Mouse (Mus musculus) CH12.LX (cell line): ENCODE measurements around the gene Zic5. TPM values are rescaled to one million over a fixed set of nuclear protein-coding genes. Genes with fewer than 3 reads are reported as not detected.

Experiments used
- DNase-seq: peaks from one replicate; pipeline ENCODE4 v3.0.0-alpha.2; 2013; ENCODE audit errors: extremely low read depth
- H3K27ac ChIP-seq: 2 replicates; pipeline ENCODE4 v1.5.1; 2012; ENCODE audit warnings: low read depth, mild to moderate bottlenecking, control low read depth, moderate library complexity; ENCODE audit not compliant: insufficient read depth
- H3K27me3 ChIP-seq: replicated peaks from 2 replicates; pipeline ENCODE3; 2012; ENCODE audit warnings: inconsistent platforms
- H3K36me3 ChIP-seq, 2 experiments: replicated peaks in 1 of 2; 2 replicates each; pipeline versions ENCODE3 to v1.6.1; 2012; ENCODE audit warnings: inconsistent platforms in 1 of 2, low read length in 1 of 2, mild to moderate bottlenecking in 1 of 2, mixed read lengths in 1 of 2, moderate library complexity in 1 of 2; ENCODE audit not compliant: control insufficient read depth in 1 of 2, insufficient read depth in 1 of 2
- H3K4me1 ChIP-seq, 2 experiments: 2 replicates each; pipeline ENCODE4 v1.6.1; 2012; ENCODE audit warnings: inconsistent platforms in 1 of 2, moderate library complexity in 1 of 2; ENCODE audit not compliant: insufficient read depth in 2 of 2, control insufficient read depth in 1 of 2
- H3K4me2 ChIP-seq: 2 replicates; pipeline ENCODE4 v1.6.1; 2012; ENCODE audit warnings: low read depth, mild to moderate bottlenecking, control low read depth; ENCODE audit not compliant: poor library complexity, insufficient read depth, severe bottlenecking
- H3K4me3 ChIP-seq, 3 experiments: fragments of 150-350 bp in 1 of 3; sonication (generic) in 1 of 3; replicated peaks in 1 of 3; 2 replicates each; pipeline versions ENCODE3 to v1.5.1; 2011 to 2012; ENCODE audit warnings: low read depth in 2 of 3, low read length in 2 of 3, mild to moderate bottlenecking in 2 of 3, moderate library complexity in 2 of 3, control low read depth in 1 of 3, improper control_type of control experiment in 1 of 3, inconsistent platforms in 1 of 3, mixed read lengths in 1 of 3; ENCODE audit not compliant: poor library complexity in 1 of 3
- H3K79me2 ChIP-seq: replicated peaks from 2 replicates; pipeline ENCODE4 v1.6.1; 2012; ENCODE audit warnings: mild to moderate bottlenecking, moderate library complexity; ENCODE audit not compliant: control insufficient read depth, poor library complexity, insufficient read depth, severe bottlenecking; ENCODE audit errors: extremely low read depth
- H3K9ac ChIP-seq: 2 replicates; pipeline ENCODE4 v1.6.1; 2012; ENCODE audit warnings: low read depth, mild to moderate bottlenecking, control low read depth, moderate library complexity; ENCODE audit not compliant: insufficient read depth
- H3K9me3 ChIP-seq: replicated peaks from 2 replicates; pipeline ENCODE3; 2012; ENCODE audit warnings: low read length, inconsistent platforms, mixed read lengths
- BHLHE40 ChIP-seq: IDR thresholded peaks from 2 replicates; pipeline ENCODE4 v1.6.1; 2011; ENCODE audit warnings: mild to moderate bottlenecking, low read depth, low read length, improper control_type of control experiment
- CTCF ChIP-seq, 2 experiments: IDR thresholded peaks in 1 of 2; conservative IDR thresholded peaks in 1 of 2; 2 replicates each; pipeline ENCODE4 v1.5.1; 2011 to 2012; ENCODE audit warnings: low read depth in 2 of 2, low read length in 2 of 2, improper control_type of control experiment in 1 of 2, inconsistent platforms in 1 of 2, mild to moderate bottlenecking in 1 of 2, moderate library complexity in 1 of 2
- ETS1 ChIP-seq: conservative IDR thresholded peaks from 2 replicates; pipeline ENCODE4 v1.6.1; 2012; ENCODE audit warnings: low read depth, mild to moderate bottlenecking, inconsistent platforms, low read length, improper control_type of control experiment, moderate library complexity
- IRF4 ChIP-seq: IDR thresholded peaks from 2 replicates; pipeline ENCODE4 v1.6.1; 2014; ENCODE audit warnings: low read depth, mild to moderate bottlenecking, inconsistent platforms, low read length, improper control_type of control experiment
- MAX ChIP-seq: IDR thresholded peaks from 2 replicates; pipeline ENCODE4 v1.6.1; 2011; ENCODE audit warnings: low read length, improper control_type of control experiment
- MYC ChIP-seq: IDR thresholded peaks from 2 replicates; pipeline ENCODE4 v1.6.1; 2011; ENCODE audit warnings: low read depth, mild to moderate bottlenecking, improper control_type of control experiment, low read length
- NRF1 ChIP-seq: IDR thresholded peaks from 2 replicates; pipeline ENCODE4 v1.6.1; 2014; ENCODE audit warnings: low read depth, mild to moderate bottlenecking, inconsistent platforms, low read length, improper control_type of control experiment, moderate library complexity
- RAD21 ChIP-seq: IDR thresholded peaks from 2 replicates; pipeline ENCODE4 v1.6.1; 2011; ENCODE audit warnings: low read depth, mild to moderate bottlenecking, low read length, improper control_type of control experiment, moderate library complexity
- USF2 ChIP-seq: conservative IDR thresholded peaks from 2 replicates; pipeline ENCODE4 v1.6.1; 2011; ENCODE audit warnings: low read depth, low read length, improper control_type of control experiment
- ZMIZ1 ChIP-seq: IDR thresholded peaks from 2 replicates; pipeline ENCODE4 v1.6.1; 2012; ENCODE audit warnings: low read depth, mild to moderate bottlenecking, inconsistent platforms, low read length, improper control_type of control experiment
- ZNF384 ChIP-seq: IDR thresholded peaks from 2 replicates; pipeline ENCODE4 v1.6.1; 2012; ENCODE audit warnings: low read depth, low read length, improper control_type of control experiment, inconsistent platforms
- dilution Hi-C: fragments of 300-500 bp; cut with MboI; formaldehyde crosslinking; loops from 2 replicates; pipeline ENCODE4 v1.14.3; 2020; ENCODE audit warnings: low sequenced_read_pairs; ENCODE audit not compliant: extremely low pct_unique_long_range_greater_than_20kb, extremely low pct_ligation_motif_present
- in situ Hi-C: fragments of 300-500 bp; cut with MboI; formaldehyde crosslinking; loops from 3 replicates; pipeline ENCODE4 v1.14.3; 2019; ENCODE audit warnings: low sequenced_read_pairs, low pct_ligation_motif_present, low pct_unique_long_range_greater_than_20kb, mixed read lengths
- polyA plus RNA-seq: library from polyadenylated mRNA; unstranded; fragments of >175 nt; gene quantifications from 2 replicates; pipeline ENCODE4 v1.2.1, GENCODE M21; 2012; ENCODE audit warnings: low read depth; ENCODE audit not compliant: insufficient read length
- total RNA-seq, 2 experiments: library from RNA; depleted of rRNA; stranded (reverse); fragments of 300-350 nt in 1 of 2; fragments of >200 nt in 1 of 2; gene quantifications; 2 replicates each; pipeline ENCODE4 v1.2.3; 2012 to 2014

Gene Zic5
- total and polyA plus RNA-seq, 3 experiments: 1.3 to 9.1 (median 1.5) TPM

DNA sequence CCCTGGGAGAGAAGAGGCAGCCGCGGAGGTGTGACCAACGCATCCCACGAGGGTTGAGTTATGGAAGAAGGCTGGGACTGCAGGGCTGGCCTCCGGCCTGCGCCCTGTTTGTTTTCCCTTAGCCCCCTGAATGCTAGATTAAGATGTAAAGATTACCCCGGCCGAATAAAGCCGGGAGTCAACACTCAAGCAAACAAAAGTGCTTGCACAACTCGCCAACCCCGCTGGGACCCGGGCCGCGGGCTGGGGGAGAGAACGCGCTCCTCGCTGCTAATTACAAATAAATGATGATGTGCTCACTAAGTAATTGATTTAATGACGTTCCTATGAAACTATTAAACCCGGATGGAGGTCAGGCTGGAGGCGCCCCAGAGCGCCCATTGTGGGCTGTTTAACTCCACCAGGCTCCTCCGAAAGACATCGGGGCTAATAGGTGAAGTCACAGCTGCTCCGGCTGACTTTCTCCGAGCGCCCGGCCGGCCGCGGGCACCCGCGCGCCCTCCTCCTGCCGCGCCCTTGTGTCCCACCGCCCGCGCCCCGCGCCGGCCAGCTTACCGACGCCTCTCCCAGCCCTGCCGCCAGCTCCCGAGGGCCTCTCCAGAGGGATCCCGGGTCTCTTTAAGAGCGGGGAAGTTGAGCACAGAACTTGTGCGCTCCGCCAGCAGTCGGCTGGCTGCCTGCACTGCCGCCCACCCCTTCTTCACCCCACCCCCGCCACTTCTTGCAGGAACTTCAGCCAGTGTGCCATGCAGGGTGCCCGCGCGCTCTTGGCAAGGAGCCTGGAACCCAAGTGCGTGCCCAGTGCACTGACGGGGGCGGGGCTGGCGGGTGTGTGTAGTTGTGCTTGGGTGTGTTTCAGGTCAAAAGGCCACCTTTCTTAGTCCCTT is 14.7 kb downstream of the Zic5 start, which contains the start of gene Gm5089:
Gm5089 (minus strand) TSS at position 620 of the 887 bp plus-strand sequence.
- Histone ChIP-seq H3K36me3 (no peaks in the 10 kb centered on the region), H3K4me1 (no peaks in the 10 kb centered on the region), H3K9ac (no peak within 1 kb of the TSS), H3K27ac (no peak within 1 kb of the TSS), H3K9me3 (no peaks in the 10 kb centered on the region), H3K4me3 (no peak within 1 kb of the TSS), H3K79me2 (no peaks in the 10 kb centered on the region), H3K27me3 (no peaks in the 10 kb centered on the region), H3K4me2 (no peak within 1 kb of the TSS)
- DNase-seq: no peak
- in situ Hi-C loops (no loop called here), dilution Hi-C loops (no loop called here)
- TF ChIP-seq RAD21 (no peak), MYC (no peak), IRF4 (no peak), NRF1 (no peak), ETS1 (no peak), CTCF (conservative IDR thresholded peaks at IDR 0.05 in 1 of 2, IDR thresholded peaks at IDR 0.05 in 1 of 2; ENCODE audit: low read depth in 2 of 2, low read length in 2 of 2) (no peak), USF2 (no peak), MAX (no peak)

DNA sequence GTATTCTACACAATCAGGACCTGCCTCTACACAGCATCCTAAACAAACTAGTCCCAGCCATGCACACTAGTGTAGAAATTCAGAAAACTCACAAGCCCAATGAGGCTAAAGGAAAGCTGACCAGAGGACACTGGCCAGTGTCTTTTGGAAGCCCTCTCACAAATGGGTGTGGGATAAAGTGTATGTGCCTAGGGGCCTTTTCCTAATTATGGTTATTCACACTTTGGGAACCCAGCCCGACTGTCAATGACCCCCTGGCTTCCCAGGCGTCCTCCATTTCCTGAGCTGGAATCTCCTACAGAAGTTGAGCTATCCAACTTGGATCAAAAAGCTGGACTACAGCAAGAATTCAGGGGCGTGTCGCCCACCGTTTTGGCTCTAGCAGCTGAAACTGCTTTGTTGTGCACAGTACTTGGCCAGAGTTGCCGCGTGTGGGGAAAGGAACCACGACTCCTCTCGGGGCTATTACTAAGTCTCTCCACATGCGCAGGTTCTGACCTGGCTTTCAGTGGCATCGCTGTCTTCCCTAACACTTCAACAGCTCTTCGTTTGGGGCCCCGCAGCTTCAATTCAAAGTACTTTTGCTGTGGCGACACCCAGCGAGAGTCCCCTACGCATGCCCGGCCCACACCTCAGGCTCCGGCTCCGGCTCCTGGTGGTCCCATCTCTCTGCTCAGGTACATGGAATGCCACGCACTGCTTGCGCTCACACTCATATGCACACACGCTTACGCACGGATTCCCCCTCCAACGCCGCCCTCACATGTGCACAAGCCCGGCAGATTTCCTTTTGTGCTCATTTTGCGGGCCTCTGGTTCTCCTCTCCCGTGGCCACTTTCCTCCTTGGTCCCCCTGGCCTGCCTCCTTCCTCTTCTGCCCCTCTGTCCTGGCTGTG is 15.6 kb downstream of the Zic5 start:
- Histone ChIP-seq H3K27me3 (no peaks in the 10 kb centered on the region), H3K4me1 (no peaks in the 10 kb centered on the region), H3K27ac (no peak overlapping the region), H3K4me3 (no peak overlapping the region), H3K36me3 (no peaks in the 10 kb centered on the region), H3K79me2 (no peaks in the 10 kb centered on the region), H3K4me2 (no peak overlapping the region), H3K9ac (no peak overlapping the region), H3K9me3 (no peaks in the 10 kb centered on the region)
- in situ Hi-C loops: no loop called here
- dilution Hi-C loops: no loop called here
- DNase-seq: no peak
- TF ChIP-seq ZMIZ1 (no peak), ZNF384 (no peak), BHLHE40 (no peak)
